Mouse (Mus musculus): ENCODE results near the gene Map7. TPM values are rescaled to one million over a fixed set of nuclear protein-coding genes. Genes with fewer than 3 reads are reported as not detected.

The Map7 gene
- polyA plus RNA-seq, 1 experiment from 2014 or later, result 1.1 TPM

DNA sequence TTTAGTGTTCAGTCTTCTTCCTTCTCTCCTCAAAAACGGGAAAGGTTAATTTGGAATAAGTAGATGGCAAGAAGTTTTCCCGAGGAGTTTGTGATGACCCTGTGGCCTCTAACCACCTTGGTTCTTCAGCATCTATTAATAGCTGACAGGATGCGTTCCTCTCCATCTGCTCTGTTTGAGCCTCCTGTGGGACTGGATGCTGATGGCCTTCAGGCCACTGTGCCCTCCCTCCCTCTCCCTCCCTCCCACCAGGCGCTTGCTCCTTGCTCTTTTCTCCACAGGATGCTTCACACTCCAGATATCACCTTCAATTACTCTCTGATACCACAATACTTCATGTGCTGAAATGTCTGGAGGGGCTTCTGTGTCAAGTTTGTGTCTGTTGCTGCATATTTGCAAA, 10.5 kb downstream of the Map7 start:
- Histone ChIP-seq H3K9ac (ENCODE audit: low read length) (no peak overlapping the region), H3K4me2 (ENCODE audit: low read depth, severe bottlenecking) (no peak overlapping the region), H3K4me1 (ENCODE audit: control insufficient read depth, insufficient read depth, low read length) (no peaks in the 10 kb centered on the region), H3K36me3 (ENCODE audit: control insufficient read depth, insufficient read depth, low read length) (no peaks in the 10 kb centered on the region), H3K4me3 (ENCODE audit: low read depth, low read length) (no peak overlapping the region), H3K27me3 (ENCODE audit: control insufficient read depth, insufficient read depth, low read length) (no peaks in the 10 kb centered on the region), H3K27ac (replicated peaks; ENCODE audit: low read depth, low read length) (no peak overlapping the region), H3K9me3 (ENCODE audit: control insufficient read depth, low read length) (no peaks in the 10 kb centered on the region)
- ATAC-seq (ENCODE audit: insufficient number of reproducible peaks, low FRiP score, low TSS enrichment, low read depth) (no peak), DNase-seq (ENCODE audit: low spot score) (no peak)
- 49% methylated on average over 4 of the region's 4 CpGs for WGBS

DNA sequence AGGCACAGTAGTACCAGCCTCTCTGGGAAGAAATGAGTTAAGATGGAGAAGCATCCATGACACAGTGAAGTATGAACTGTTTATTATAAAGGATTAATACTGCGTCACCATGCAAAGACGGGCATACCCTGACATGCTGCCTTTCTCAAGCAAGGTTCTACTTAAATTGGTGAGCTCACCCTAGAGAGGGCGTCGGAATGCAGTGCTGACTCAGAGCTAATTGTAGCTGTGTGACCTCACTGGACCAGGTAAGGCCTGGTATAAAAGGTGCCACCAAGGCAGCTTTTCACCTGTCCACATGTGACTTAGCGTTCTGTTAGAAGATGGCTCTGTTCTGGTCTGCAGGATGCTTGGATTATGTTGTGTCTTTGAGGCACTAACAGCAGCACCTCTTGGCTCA, 11.0 kb downstream of the Map7 start:
- WGBS, result 84% methylated on average over 5 of the region's 5 CpGs
- Histone ChIP-seq H3K9me3 (ENCODE audit: control insufficient read depth, low read length) (no peaks in the 10 kb centered on the region), H3K27me3 (ENCODE audit: control insufficient read depth, insufficient read depth, low read length) (no peaks in the 10 kb centered on the region), H3K4me2 (ENCODE audit: low read depth, severe bottlenecking) (no peak overlapping the region), H3K36me3 (ENCODE audit: control insufficient read depth, insufficient read depth, low read length) (no peaks in the 10 kb centered on the region), H3K4me3 (ENCODE audit: low read depth, low read length) (no peak overlapping the region), H3K27ac (replicated peaks; ENCODE audit: low read depth, low read length) (no peak overlapping the region), H3K9ac (ENCODE audit: low read length) (no peak overlapping the region), H3K4me1 (ENCODE audit: control insufficient read depth, insufficient read depth, low read length) (no peaks in the 10 kb centered on the region)
- ATAC-seq (ENCODE audit: insufficient number of reproducible peaks, low FRiP score, low TSS enrichment, low read depth) (no peak), DNase-seq (ENCODE audit: low spot score) (no peak)

GRCm38 (mm10) chr10:20160914-20161313, 12.6 kb downstream of the Map7 start:
- WGBS, result 67% methylated on average over 8 of the region's 8 CpGs
- Histone ChIP-seq H3K4me1 (ENCODE audit: control insufficient read depth, insufficient read depth, low read length) (no peaks in the 10 kb centered on the region), H3K36me3 (ENCODE audit: control insufficient read depth, insufficient read depth, low read length) (no peaks in the 10 kb centered on the region), H3K4me2 (ENCODE audit: low read depth, severe bottlenecking) (no peak overlapping the region), H3K27me3 (ENCODE audit: control insufficient read depth, insufficient read depth, low read length) (no peaks in the 10 kb centered on the region), H3K9ac (ENCODE audit: low read length) (no peak overlapping the region), H3K9me3 (ENCODE audit: control insufficient read depth, low read length) (no peaks in the 10 kb centered on the region), H3K27ac (replicated peaks; ENCODE audit: low read depth, low read length) (no peak overlapping the region), H3K4me3 (ENCODE audit: low read depth, low read length) (no peak overlapping the region)
- ATAC-seq (ENCODE audit: insufficient number of reproducible peaks, low FRiP score, low TSS enrichment, low read depth) (no peak), DNase-seq (ENCODE audit: low spot score) (no peak)

DNA sequence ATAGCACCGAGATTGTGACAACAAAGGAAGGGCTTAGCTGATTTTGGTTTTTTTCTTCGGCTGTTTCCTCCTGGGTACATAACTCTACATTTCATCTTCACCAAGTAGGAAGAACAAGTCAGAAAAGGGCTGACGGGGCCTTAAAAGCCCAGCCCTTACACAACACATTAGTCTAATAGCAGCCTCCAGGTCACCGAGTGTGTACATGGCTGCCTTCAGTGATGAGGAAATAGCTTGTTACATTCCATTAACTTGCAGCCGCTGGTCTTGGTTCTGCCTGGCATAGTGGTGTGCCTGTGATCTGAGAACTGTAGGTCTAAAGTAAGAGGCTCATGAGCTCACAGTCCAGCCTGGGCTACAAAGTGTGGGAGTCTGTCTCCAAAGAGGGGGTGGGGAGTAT, 16.5 kb downstream of the Map7 start:
- H3K27ac ChIP-seq (replicated peaks; ENCODE audit: low read depth, low read length), result no peak overlapping the region
- DNase-seq (ENCODE audit: low spot score), result no peak
- H3K27me3 ChIP-seq (ENCODE audit: control insufficient read depth, insufficient read depth, low read length), result no peaks in the 10 kb centered on the region
- H3K4me3 ChIP-seq (ENCODE audit: low read depth, low read length), result no peak overlapping the region
- H3K4me1 ChIP-seq (ENCODE audit: control insufficient read depth, insufficient read depth, low read length), result no peaks in the 10 kb centered on the region
- ATAC-seq (ENCODE audit: insufficient number of reproducible peaks, low FRiP score, low TSS enrichment, low read depth), result no peak
- no peak overlapping the region for H3K4me2 ChIP-seq (ENCODE audit: low read depth, severe bottlenecking)
- 85% methylated on average over 5 of the region's 5 CpGs for WGBS
- H3K9me3 ChIP-seq (ENCODE audit: control insufficient read depth, low read length), result no peaks in the 10 kb centered on the region
- H3K9ac ChIP-seq (ENCODE audit: low read length), result no peak overlapping the region
- no peaks in the 10 kb centered on the region for H3K36me3 ChIP-seq (ENCODE audit: control insufficient read depth, insufficient read depth, low read length)

GRCm38 (mm10) chr10:20166797-20167196, 18.5 kb downstream of the Map7 start:
- no peak overlapping the region for H3K27ac ChIP-seq (replicated peaks; ENCODE audit: low read depth, low read length)
- no peaks in the 10 kb centered on the region for H3K36me3 ChIP-seq (ENCODE audit: control insufficient read depth, insufficient read depth, low read length)
- no peak for ATAC-seq (ENCODE audit: insufficient number of reproducible peaks, low FRiP score, low TSS enrichment, low read depth)
- no peak overlapping the region for H3K4me3 ChIP-seq (ENCODE audit: low read depth, low read length)
- no peak for DNase-seq (ENCODE audit: low spot score)
- no peaks in the 10 kb centered on the region for H3K4me1 ChIP-seq (ENCODE audit: control insufficient read depth, insufficient read depth, low read length)
- H3K9me3 ChIP-seq (ENCODE audit: control insufficient read depth, low read length), result no peaks in the 10 kb centered on the region
- H3K9ac ChIP-seq (ENCODE audit: low read length), result no peak overlapping the region
- H3K27me3 ChIP-seq (ENCODE audit: control insufficient read depth, insufficient read depth, low read length), result no peaks in the 10 kb centered on the region
- WGBS, result 63% methylated on average over 11 of the region's 11 CpGs
- H3K4me2 ChIP-seq (ENCODE audit: low read depth, severe bottlenecking), result no peak overlapping the region

- DNase-seq (ENCODE audit: low spot score) (no peak), ATAC-seq (ENCODE audit: insufficient number of reproducible peaks, low FRiP score, low TSS enrichment, low read depth) (no peak)
- Histone ChIP-seq H3K4me3 (ENCODE audit: low read depth, low read length) (no peak overlapping the region), H3K36me3 (ENCODE audit: control insufficient read depth, insufficient read depth, low read length) (no peaks in the 10 kb centered on the region), H3K9ac (ENCODE audit: low read length) (no peak overlapping the region), H3K27ac (replicated peaks; ENCODE audit: low read depth, low read length) (no peak overlapping the region), H3K4me1 (ENCODE audit: control insufficient read depth, insufficient read depth, low read length) (no peaks in the 10 kb centered on the region), H3K27me3 (ENCODE audit: control insufficient read depth, insufficient read depth, low read length) (no peaks in the 10 kb centered on the region), H3K4me2 (ENCODE audit: low read depth, severe bottlenecking) (no peak overlapping the region), H3K9me3 (ENCODE audit: control insufficient read depth, low read length) (no peaks in the 10 kb centered on the region)
- 90% methylated on average over 4 of the region's 4 CpGs for WGBS
These were observed 19.2 kb downstream of the Map7 start for GRCm38 (mm10) chr10:20167467-20167866.

- ATAC-seq (ENCODE audit: insufficient number of reproducible peaks, low FRiP score, low TSS enrichment, low read depth) (no peak), DNase-seq (ENCODE audit: low spot score) (no peak)
- Histone ChIP-seq H3K9me3 (ENCODE audit: control insufficient read depth, low read length) (no peaks in the 10 kb centered on the region), H3K4me1 (ENCODE audit: control insufficient read depth, insufficient read depth, low read length) (no peaks in the 10 kb centered on the region), H3K4me2 (ENCODE audit: low read depth, severe bottlenecking) (no peak overlapping the region), H3K36me3 (ENCODE audit: control insufficient read depth, insufficient read depth, low read length) (no peaks in the 10 kb centered on the region), H3K9ac (ENCODE audit: low read length) (no peak overlapping the region), H3K27ac (replicated peaks; ENCODE audit: low read depth, low read length) (no peak overlapping the region), H3K4me3 (ENCODE audit: low read depth, low read length) (no peak overlapping the region), H3K27me3 (ENCODE audit: control insufficient read depth, insufficient read depth, low read length) (no peaks in the 10 kb centered on the region)
- 88% methylated on average over 3 of the region's 3 CpGs for WGBS
These were observed 21.0 kb downstream of the Map7 start for GRCm38 (mm10) chr10:20169182-20169674.

DNA sequence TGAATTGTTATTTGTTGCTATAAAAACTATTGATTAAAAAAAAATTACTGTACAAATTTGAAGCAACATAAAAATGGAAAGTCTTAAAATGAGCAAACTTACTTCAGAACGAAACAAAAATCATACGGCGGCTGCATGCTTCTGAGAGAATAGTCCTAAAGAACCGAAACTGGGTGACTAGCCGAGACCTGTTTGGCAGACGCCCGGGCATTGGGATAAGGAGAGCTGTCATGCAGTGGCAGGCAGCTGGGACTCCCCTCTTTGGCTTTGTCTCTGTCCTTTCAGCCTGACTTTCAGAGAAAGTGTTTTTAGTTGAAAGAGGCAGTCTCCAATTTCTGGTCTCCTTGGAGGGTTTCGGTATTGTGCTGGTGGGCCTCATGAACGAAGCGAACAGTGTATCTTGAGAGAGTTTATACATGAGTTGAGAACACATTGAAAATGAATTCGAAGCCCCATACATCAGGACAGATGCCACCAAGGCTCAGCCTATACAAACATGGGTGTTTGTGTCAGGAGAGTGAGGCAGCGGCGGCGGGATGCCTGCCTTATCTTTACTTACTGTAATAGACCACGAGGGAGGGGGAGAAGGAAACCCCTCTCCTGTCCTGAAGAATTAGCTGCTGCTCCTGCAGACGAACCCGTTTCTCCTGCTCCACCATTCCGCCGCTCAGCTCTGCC, 21.8 kb downstream of the Map7 start:
- H3K4me2 ChIP-seq (ENCODE audit: low read depth, severe bottlenecking), result peak overlapping the region; percentile 24
- ATAC-seq (ENCODE audit: insufficient number of reproducible peaks, low FRiP score, low TSS enrichment, low read depth) (0 out of 2 replicates have a peak, but pooled peaks have one; percentile 4), DNase-seq (ENCODE audit: low spot score) (no peak)
- WGBS, result 35% methylated on average over 17 of the region's 19 CpGs
- H3K9ac ChIP-seq (ENCODE audit: low read length), result no peak overlapping the region
- no peak overlapping the region for H3K27ac ChIP-seq (replicated peaks; ENCODE audit: low read depth, low read length)
- no peaks in the 10 kb centered on the region for H3K36me3 ChIP-seq (ENCODE audit: control insufficient read depth, insufficient read depth, low read length)
- H3K4me1 ChIP-seq (ENCODE audit: control insufficient read depth, insufficient read depth, low read length), result no peaks in the 10 kb centered on the region
- H3K9me3 ChIP-seq (ENCODE audit: control insufficient read depth, low read length), result no peaks in the 10 kb centered on the region
- H3K27me3 ChIP-seq (ENCODE audit: control insufficient read depth, insufficient read depth, low read length), result no peaks in the 10 kb centered on the region
- H3K4me3 ChIP-seq (ENCODE audit: low read depth, low read length), result no peak overlapping the region

DNA sequence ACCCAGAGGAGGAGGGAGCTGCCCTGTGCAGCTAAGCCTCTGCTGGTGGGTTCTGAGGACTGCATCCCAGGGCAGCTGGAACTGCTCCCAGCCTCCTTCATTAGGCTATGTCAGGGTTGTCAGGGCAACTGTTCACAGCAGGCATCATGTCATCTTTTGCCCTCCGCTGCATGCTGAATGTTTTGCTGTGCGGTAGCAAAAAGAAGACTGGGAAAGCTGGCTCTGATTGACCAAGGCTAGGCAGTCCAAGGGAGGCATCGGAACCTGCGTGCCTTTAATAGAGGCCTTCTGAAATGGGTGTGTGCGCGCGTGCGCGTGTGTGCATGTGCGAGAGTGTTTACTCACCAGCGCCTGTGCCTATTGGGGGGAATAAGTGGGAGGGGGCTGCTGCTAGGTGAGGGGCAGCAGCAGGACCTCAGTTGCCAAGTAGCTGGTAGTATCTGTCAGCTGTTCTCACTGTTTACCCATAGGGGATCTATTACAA, 22.4 kb downstream of the Map7 start:
- Histone ChIP-seq H3K4me3 (ENCODE audit: low read depth, low read length) (no peak overlapping the region), H3K36me3 (ENCODE audit: control insufficient read depth, insufficient read depth, low read length) (no peaks in the 10 kb centered on the region), H3K27me3 (ENCODE audit: control insufficient read depth, insufficient read depth, low read length) (no peaks in the 10 kb centered on the region), H3K9me3 (ENCODE audit: control insufficient read depth, low read length) (no peaks in the 10 kb centered on the region), H3K4me2 (ENCODE audit: low read depth, severe bottlenecking) (peak overlapping the region; percentile 24), H3K27ac (replicated peaks; ENCODE audit: low read depth, low read length) (no peak overlapping the region), H3K9ac (ENCODE audit: low read length) (no peak overlapping the region), H3K4me1 (ENCODE audit: control insufficient read depth, insufficient read depth, low read length) (no peaks in the 10 kb centered on the region)
- ATAC-seq (ENCODE audit: insufficient number of reproducible peaks, low FRiP score, low TSS enrichment, low read depth) (peak; percentile 91), DNase-seq (ENCODE audit: low spot score) (peak; percentile 80)
- 51% methylated on average over 11 of the region's 11 CpGs for whole genome bisulfite sequencing
